Mouse (Mus musculus): ENCODE data around the gene Ugt1a1.

Ugt1a1 gene

GRCm38 (mm10) chr1:88233421-88234247 lies 21.9 kb downstream of the Ugt1a1 start:
- in situ Hi-C loops (cut with MboI, MseI) = no loop called here

DNA sequence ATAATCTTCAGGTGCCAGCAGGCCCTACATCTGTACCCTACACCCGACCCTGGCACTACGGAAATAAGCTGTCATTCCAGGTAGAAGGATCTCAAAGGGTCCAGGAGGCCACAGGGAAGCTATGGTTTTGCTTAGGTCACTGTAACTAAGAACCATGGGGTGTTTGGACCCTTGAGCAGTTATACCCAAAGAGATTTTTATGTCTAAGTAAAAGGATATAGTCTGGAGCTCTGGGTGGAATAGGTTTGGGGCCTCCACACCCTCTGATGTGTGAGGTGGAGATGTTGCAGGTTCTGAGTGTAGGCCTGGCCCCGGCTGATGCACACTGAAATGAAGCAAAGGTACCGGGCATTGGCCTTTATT lies 22.5 kb downstream of the Ugt1a1 start:
- in situ Hi-C loops (cut with MboI, MseI) = no loop called here

DNA sequence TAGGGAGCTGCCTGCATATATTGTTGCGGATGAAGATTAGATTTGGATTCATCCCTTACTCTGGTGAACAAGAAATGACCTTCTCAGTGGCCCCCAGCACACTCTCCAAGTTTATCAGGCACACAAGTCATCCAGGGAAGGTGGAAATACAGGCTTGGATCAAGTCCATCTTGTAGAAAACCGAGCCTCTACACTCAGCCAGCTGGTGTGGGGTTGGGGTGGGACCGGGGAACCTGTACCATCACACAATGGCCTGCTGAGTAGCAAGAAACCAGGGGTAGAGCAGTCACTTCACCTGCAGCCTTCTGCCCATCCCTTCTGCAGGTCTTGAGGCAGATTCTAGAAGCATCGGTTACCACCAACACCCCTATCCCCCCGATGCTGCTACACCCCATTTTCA lies 22.9 kb downstream of the Ugt1a1 start:
- in situ Hi-C loops (cut with MboI, MseI) = no loop called here

DNA sequence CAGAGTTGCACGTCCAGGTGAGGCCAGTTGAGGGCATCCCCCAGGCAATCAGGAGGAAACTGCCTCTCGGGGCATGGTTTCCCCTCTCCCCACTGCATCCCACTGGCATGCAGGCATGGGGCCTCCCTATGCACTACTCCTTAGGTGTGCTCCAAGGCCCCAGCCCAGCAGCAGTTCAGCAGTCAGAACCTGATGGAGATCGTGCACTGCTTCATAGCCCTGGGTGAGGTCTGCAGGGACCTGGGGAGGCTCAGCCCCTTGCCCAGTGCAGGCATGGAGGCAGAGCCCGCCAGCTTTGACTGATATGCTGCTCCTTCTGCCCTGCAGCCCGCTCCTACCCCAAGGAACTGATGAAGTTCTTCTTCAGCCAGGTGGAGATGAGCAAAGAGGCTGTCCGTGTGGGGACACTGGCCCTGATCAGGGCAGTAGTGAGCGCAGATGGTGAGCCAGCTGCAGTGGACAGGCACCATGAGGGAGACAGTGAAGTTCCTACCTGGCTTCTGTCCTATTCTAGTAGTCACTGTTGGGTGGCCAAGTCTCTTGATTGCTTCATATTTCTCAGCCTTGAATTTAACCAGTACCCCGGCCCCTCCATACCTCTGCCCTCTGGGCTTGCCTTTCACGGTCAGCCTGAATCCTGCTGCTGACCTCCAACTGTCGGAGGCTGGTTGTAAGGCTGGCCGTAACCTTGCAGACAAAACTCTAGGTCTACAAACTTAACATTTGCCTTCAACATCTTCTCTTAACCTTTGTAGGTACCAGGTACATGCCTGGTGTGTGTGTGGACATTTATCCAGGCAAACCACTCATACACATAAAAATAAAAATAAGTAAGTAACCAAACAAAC lies 23.5 kb downstream of the Ugt1a1 start:
- in situ Hi-C loops (cut with MboI, MseI) = no loop called here

- in situ Hi-C loops (cut with MboI, MseI) = no loop called here
Measured at GRCm38 (mm10) chr1:88235894-88236415, 24.2 kb downstream of the Ugt1a1 start.

DNA sequence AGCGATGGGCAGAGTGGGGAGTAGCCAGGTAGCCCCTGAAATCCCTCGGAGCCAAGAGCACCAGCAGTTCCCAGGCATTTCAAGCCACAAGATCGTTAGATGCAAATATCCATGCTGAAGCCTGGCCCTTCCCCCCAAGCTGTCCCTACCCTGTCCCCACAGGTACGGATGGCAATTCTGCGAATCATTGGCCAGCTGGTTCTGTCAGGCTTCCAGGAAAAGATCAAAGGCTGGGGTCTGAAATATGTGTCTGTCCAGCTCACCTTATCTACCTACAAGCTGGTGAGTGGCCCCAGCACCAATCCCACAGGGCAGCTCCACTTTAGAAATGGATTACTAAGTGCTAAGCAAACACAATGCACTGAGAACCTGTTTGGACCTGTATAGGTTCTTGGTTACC lies 25.6 kb downstream of the Ugt1a1 start:
- in situ Hi-C loops (cut with MboI, MseI) = no loop called here

DNA sequence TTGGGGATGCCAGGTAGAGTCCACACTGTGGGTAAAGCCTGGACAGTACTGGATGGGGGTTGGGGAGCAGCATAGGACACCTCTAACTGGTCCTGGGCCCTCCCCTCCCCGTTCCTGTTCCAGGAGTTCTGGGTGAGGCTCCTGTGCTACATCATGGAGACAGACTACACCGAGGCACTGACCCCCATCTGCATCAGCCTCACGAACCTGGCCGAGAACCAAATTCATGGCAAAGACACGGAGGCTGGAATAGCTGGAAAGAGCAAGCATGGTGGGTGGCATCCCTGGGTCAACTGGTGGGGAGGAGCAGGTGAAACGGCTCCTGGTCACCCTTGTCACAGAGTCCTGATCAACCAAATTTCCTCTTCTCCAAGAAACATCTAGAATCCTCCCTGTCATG lies 27.0 kb downstream of the Ugt1a1 start:
- in situ Hi-C loops (cut with MboI, MseI) = no loop called here

DNA sequence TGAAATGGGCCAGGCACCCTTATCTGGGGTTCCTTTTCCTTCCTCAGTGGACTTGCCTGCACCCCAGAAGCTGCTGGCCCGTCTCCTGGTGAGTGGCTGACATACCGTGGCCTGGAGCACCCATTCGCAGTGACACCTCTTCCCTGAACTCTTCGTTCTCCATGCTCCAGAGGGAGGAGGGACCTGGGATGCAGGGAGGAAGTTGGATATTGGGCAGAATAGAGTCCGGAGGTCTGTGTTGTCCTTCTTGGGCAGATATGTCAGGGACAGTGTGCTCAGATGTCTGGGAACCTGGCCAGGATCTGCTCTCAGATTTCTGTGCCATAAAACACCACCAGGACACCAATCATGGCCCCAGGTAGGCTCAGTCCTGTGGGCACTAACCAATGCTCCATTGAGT lies 28.3 kb downstream of the Ugt1a1 start:
- in situ Hi-C loops (cut with MboI, MseI) = no loop called here

DNA sequence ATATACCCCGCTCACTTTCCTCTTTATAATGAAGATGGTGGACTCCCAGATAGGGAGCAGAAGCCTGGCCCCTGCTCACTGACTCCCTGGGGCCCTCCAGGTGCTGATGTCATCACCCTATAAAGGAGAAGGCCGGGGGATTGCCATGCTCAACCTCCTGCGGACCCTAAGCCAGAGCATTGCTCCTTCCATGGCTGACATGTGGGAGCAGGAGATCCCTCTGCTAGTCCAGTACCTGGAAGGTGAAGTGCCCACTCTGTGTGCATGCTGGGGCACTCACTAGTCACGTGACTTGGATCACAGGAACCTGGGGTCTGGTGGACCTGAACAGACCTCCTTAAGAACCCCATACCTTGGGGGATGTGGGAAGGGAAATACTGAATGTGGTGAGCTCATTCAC lies 28.8 kb downstream of the Ugt1a1 start:
- in situ Hi-C loops (cut with MboI, MseI) = no loop called here

DNA sequence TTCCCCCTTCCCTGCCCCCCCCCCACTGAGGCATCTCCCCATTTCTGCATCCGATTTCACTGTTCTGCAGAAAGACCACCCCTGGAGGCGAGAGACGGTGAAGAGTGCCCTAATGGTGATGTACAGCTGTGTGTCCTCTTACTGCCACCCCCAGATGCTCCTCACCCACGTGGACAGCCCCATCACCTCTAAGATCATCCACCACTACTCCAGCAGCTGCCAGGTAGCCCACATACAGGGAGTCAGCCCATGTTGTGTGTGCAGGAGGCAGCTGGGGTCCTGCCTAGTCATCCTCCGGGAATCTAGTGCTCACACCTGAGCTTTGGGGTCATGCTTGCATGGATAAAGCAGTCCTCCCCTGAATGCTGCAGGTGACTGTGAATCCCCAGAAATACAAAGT lies 32.1 kb downstream of the Ugt1a1 start:
- in situ Hi-C loops (cut with MboI, MseI) = no loop called here

GRCm38 (mm10) chr1:88245881-88246280 lies 34.1 kb downstream of the Ugt1a1 start:
- in situ Hi-C loops (cut with MboI, MseI) = no loop called here

DNA sequence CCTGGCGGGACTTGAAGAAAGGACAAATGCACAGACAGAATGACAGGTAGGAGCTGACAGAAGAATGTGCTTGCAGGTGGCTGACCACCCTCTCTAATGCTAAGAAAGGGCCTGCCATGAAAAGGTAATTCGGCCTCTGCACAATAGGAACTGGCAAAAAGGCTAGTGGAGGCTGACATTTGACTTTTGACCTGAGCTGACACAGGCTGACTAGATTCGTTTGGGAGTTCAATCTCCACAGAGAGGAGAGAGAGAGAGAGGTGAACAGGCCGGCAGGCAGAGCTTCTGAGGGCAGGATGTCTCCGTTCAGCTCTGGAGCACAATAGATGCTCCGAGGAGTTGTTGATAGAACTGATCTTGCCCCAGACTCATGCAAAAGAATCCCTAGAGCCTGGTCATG lies 34.6 kb downstream of the Ugt1a1 start:
- in situ Hi-C loops (cut with MboI, MseI) = no loop called here

DNA sequence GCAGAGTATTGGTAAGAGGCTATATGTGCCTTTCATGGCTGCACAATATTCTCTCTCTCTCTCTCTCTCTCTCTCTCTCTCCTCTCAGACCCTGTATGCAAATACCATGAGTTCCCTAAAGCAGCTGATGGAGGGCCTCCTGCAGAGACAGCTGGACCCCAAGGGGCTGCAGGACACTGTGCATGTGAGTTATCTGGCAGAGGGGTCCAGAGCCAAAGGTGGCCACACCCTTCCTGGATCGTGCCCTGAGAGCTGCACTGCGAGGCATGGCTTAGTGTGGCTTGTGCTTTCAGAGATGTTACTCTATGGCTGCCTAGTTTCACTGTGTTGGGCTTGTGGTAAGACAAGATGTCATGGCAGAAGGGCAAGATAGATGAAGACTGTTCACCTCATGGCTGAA lies 35.9 kb downstream of the Ugt1a1 start:
- in situ Hi-C loops (cut with MboI, MseI) = no loop called here

- in situ Hi-C loops (cut with MboI, MseI) = no loop called here
Measured at GRCm38 (mm10) chr1:88248658-88249057, 36.9 kb downstream of the Ugt1a1 start.

DNA sequence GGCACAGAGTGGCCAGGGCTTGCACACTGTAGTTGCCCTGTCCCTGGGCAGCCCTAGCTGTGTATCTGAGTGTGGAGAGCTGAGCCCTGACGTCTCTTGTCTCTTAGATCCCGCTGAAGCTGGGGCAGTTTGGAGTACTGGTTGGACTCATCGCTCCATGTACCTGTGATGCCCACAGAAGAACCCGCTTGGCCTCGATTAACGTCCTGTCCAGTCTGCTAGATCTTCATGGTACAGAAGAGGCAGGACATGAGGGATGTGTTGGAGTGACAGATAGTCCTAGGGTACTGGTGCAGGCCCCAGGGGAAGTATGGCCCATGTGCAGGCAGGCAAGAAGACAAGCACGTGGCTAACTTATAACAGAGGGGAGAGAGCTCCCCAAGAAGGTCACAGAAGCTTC lies 37.8 kb downstream of the Ugt1a1 start:
- in situ Hi-C loops (cut with MboI, MseI) = no loop called here

- in situ Hi-C loops (cut with MboI, MseI) = no loop called here
Measured at GRCm38 (mm10) chr1:88250023-88250422, 38.3 kb downstream of the Ugt1a1 start.

- in situ Hi-C loops (cut with MboI, MseI) = no loop called here
Measured at GRCm38 (mm10) chr1:88253106-88253505, 41.3 kb downstream of the Ugt1a1 start.

GRCm38 (mm10) chr1:88253540-88253939 lies 41.8 kb downstream of the Ugt1a1 start:
- in situ Hi-C loops (cut with MboI, MseI) = no loop called here

GRCm38 (mm10) chr1:88254793-88255465 lies 43.2 kb downstream of the Ugt1a1 start:
- in situ Hi-C loops (cut with MboI, MseI) = no loop called here

DNA sequence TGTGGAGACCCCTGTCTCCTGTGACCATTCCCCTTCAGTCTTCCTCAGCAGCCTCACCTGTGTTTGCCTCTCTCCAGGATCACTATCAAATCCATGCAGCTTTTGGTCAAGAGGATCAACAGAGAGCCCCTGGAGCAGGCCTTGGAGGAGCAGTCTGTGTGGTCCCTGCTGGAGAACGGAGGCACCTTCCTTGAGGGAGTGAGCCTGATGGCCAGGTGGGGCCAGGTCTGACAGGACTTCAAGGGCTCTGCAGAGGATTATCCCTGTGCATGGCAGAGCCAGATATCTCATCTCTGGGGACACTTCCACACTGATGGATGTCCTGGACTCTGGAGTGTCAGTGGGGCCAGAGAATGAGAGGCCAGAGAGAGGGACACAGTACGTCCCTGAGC lies 43.7 kb downstream of the Ugt1a1 start:
- in situ Hi-C loops (cut with MboI, MseI) = no loop called here

GRCm38 (mm10) chr1:88255989-88256754 lies 44.4 kb downstream of the Ugt1a1 start:
- in situ Hi-C loops (cut with MboI, MseI) = no loop called here

Measured in T-helper 17 cell (primary cell).